Comparison of ENCODE assay signal across 13 mouse cellular contexts in the genomic region with DNA sequence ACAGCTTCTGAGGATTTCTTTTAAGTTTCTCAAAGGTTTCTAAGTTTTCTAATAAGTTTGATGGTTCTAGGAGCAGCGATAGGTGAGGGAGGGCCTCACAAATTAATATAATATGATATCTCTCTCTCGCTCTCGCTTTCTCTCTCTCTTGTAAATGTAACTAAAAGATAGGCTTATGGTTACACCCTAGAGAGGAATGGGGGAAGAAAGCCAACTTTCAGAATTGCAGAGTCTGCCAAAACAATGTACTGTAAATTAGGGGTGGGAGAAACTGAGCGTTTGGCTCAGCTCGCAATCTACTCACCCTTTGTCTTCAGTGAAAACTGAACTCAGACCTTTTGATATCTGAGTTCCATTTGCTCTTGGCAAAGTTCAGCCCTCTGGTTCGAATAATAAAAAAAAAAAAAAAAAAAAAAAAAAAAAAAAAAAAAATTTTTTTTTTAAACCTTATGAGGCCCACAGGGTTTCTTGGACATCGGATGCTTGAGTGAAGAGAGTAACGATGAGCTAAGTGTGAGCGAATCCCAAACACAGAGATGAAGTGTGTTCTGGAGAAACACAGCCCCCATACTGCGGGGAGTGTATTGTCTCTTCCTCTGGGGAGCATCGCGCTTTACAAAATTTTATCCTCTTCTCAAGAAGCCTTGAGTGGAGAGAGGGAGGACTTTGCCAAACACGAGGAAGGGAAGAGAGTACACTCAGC. TPM values are rescaled to one million over a fixed set of nuclear protein-coding genes. Genes with fewer than 3 reads are reported as not detected.
A peak's percentile ranks its signal among the peaks of the same experiment; 100 is the strongest.
DNase-seq lines count a peak whose midpoint lies in the region; ATAC-seq lines count a peak whose summit lies in the region.
"Had no signal": no experiment of that assay in that cellular context is flagged by ENCODE, and none has a peak within 500 bp of the region (broad histone marks: within the 10 kb centered on the region; RNA-seq: fewer than 3 reads in every experiment).

No protein-coding gene starts in this region.

- H3K4me2 ChIP-seq in heart, embryonic 15.5 days: no peak overlapping the region
- no peak overlapping the region for H3K4me2 ChIP-seq in heart, embryonic 11.5 days
- H3K4me2 ChIP-seq in lung, embryonic 16.5 days (ENCODE audit: low read depth, low read length): no peak overlapping the region
- no peak overlapping the region for H3K4me2 ChIP-seq in stomach, embryonic 16.5 days (ENCODE audit: low read depth, low read length)

- no peak overlapping the region for H3K4me3 ChIP-seq in heart, embryonic 15.5 days
- no peak overlapping the region for H3K4me3 ChIP-seq in heart, embryonic 11.5 days (ENCODE audit: low read depth, low read length)
- H3K4me3 ChIP-seq in lung, embryonic 16.5 days (ENCODE audit: low read length): no peak overlapping the region
- H3K4me3 ChIP-seq in stomach, embryonic 16.5 days (replicated peaks; ENCODE audit: low read length): no peak overlapping the region

- H3K9me3 ChIP-seq in heart, embryonic 15.5 days (replicated peaks): no peaks in the 10 kb centered on the region
- H3K9me3 ChIP-seq in heart, embryonic 11.5 days (replicated peaks; ENCODE audit: control insufficient read depth, low read length): no peaks in the 10 kb centered on the region
- no peaks in the 10 kb centered on the region for H3K9me3 ChIP-seq in lung, embryonic 16.5 days (ENCODE audit: control insufficient read depth, low read length)
- no peaks in the 10 kb centered on the region for H3K9me3 ChIP-seq in stomach, embryonic 16.5 days (replicated peaks; ENCODE audit: control insufficient read depth, low read length)

- peaks cover 27% of the 10 kb centered on the region for H3K4me1 ChIP-seq in heart, embryonic 15.5 days (replicated peaks)
- H3K4me1 ChIP-seq in heart, embryonic 11.5 days (ENCODE audit: control insufficient read depth, insufficient read depth, low read length): peaks cover 14% of the 10 kb centered on the region; the same call in 1 of the 2 replicates
- peaks cover 25% of the 10 kb centered on the region for H3K4me1 ChIP-seq in lung, embryonic 16.5 days (replicated peaks; ENCODE audit: control insufficient read depth, insufficient read depth, low read length)
- peaks cover 3% of the 10 kb centered on the region; the same call in 1 of the 2 replicates for H3K4me1 ChIP-seq in stomach, embryonic 16.5 days (ENCODE audit: control insufficient read depth, insufficient read depth, low read length)

- no peak overlapping the region for H3K9ac ChIP-seq in heart, embryonic 15.5 days
- H3K9ac ChIP-seq in heart, embryonic 11.5 days (ENCODE audit: low read depth, low read length): no peak overlapping the region
- H3K9ac ChIP-seq in lung, embryonic 16.5 days (ENCODE audit: low read length): no peak overlapping the region
- no peak overlapping the region for H3K9ac ChIP-seq in stomach, embryonic 16.5 days (ENCODE audit: low read length)

- ATAC-seq in heart, embryonic 15.5 days (replicated peaks; ENCODE audit: insufficient number of reproducible peaks, insufficient read depth, low FRiP score, low read depth): no peak
- ATAC-seq in heart, embryonic 11.5 days (replicated peaks; ENCODE audit: insufficient number of reproducible peaks, low FRiP score, low TSS enrichment): no peak
- ATAC-seq in lung, embryonic 16.5 days (ENCODE audit: low read depth): no peak; the same call in 1 of the 2 replicates
- no peak for ATAC-seq in stomach, embryonic 16.5 days (ENCODE audit: insufficient read depth, low FRiP score)
- no peak for ATAC-seq in erythroid progenitor cell, adult 5-6 weeks (replicated peaks; ENCODE audit: low FRiP score, poor library complexity, severe bottlenecking)
- ATAC-seq: Patski had no signal

- peak overlapping the region; percentile 5; the same call in 1 of the 2 replicates for H3K27ac ChIP-seq in heart, embryonic 15.5 days
- no peak overlapping the region for H3K27ac ChIP-seq in heart, embryonic 11.5 days (ENCODE audit: low read depth, low read length)
- H3K27ac ChIP-seq in lung, embryonic 16.5 days (ENCODE audit: low read length): peak overlapping the region; percentile 77
- peak overlapping the region; percentile 68 for H3K27ac ChIP-seq in stomach, embryonic 16.5 days (ENCODE audit: low read length)

- 70% methylated on average over 13 of the region's 13 CpGs for WGBS in heart, embryonic 15.5 days
- WGBS in heart, embryonic 11.5 days (ENCODE audit: insufficient replicate concordance): 83% methylated on average over 13 of the region's 13 CpGs
- WGBS in lung, embryonic 16.5 days: 49% methylated on average over 13 of the region's 13 CpGs
- 63% methylated on average over 13 of the region's 13 CpGs for WGBS in stomach, embryonic 16.5 days

- no peak for DNase-seq in lung, postnatal 4 days
- DNase-seq in adipocyte (ENCODE audit: low spot score): peak; percentile 54
- DNase-seq: cerebellum, adult 8-10 months; embryo, embryonic 11 days; kidney, adult 18-20 months; liver; retina, postnatal 1 day had no signal

- no peaks in the 10 kb centered on the region for H3K27me3 ChIP-seq in heart, embryonic 15.5 days
- no peaks in the 10 kb centered on the region for H3K27me3 ChIP-seq in heart, embryonic 11.5 days (ENCODE audit: control insufficient read depth, insufficient read depth, low read length)
- H3K27me3 ChIP-seq in lung, embryonic 16.5 days (ENCODE audit: control insufficient read depth, insufficient read depth, low read depth, low read length): no peaks in the 10 kb centered on the region
- H3K27me3 ChIP-seq in stomach, embryonic 16.5 days (ENCODE audit: control insufficient read depth, insufficient read depth, low read length): no peaks in the 10 kb centered on the region
- H3K27me3 ChIP-seq: Patski had no signal

- H3K36me3 ChIP-seq in heart, embryonic 15.5 days: no peaks in the 10 kb centered on the region
- no peaks in the 10 kb centered on the region for H3K36me3 ChIP-seq in heart, embryonic 11.5 days (ENCODE audit: control insufficient read depth, insufficient read depth, low read length)
- H3K36me3 ChIP-seq in lung, embryonic 16.5 days (ENCODE audit: control insufficient read depth, insufficient read depth, low read length): no peaks in the 10 kb centered on the region
- H3K36me3 ChIP-seq in stomach, embryonic 16.5 days (ENCODE audit: control insufficient read depth, insufficient read depth, low read length): no peaks in the 10 kb centered on the region

RNA-seq across cellular contexts. Expression of a gene that starts 3.6 kb away (rescaled TPM):
- polyA plus RNA-seq in heart, embryonic 15.5 days (2015; fragmentation: Nextera tagmentation; extraction: Ambion mirVana): 128 and 135 TPM in 2 replicates
- polyA plus RNA-seq in heart, embryonic 11.5 days (2014; fragmentation: Nextera tagmentation; extraction: Ambion mirVana): 180 and 211 TPM in 2 replicates
- polyA plus RNA-seq in lung, embryonic 16.5 days (2015; fragmentation: Nextera tagmentation; extraction: Ambion mirVana): 148 and 169 TPM in 2 replicates
- 157 and 160 TPM in 2 replicates for polyA plus RNA-seq in stomach, embryonic 16.5 days (2015; fragmentation: Nextera tagmentation; extraction: Ambion mirVana)
- 36.4 and 45.7 TPM in 2 replicates for total RNA-seq in erythroid progenitor cell, adult 5-6 weeks (2015; ENCODE audit: low replicate concordance)
- 27.3 and 49.2 TPM in 2 replicates for total RNA-seq in erythroid progenitor cell, adult 5-6 weeks (2017; ENCODE audit: low replicate concordance)
